Mouse (Mus musculus) CH12.LX (cell line): ENCODE results near the gene Rangrf.

Experiments used
- CTCF ChIP-seq, 2 experiments: IDR thresholded peaks in 1 of 2; conservative IDR thresholded peaks in 1 of 2; 2 replicates each; pipeline ENCODE4 v1.5.1; 2011 to 2012; ENCODE audit warnings: low read depth in 2 of 2, low read length in 2 of 2, improper control_type of control experiment in 1 of 2, inconsistent platforms in 1 of 2, mild to moderate bottlenecking in 1 of 2, moderate library complexity in 1 of 2
- E2F4 ChIP-seq: IDR thresholded peaks from 2 replicates; pipeline ENCODE4 v1.6.1; 2011; ENCODE audit warnings: low read depth, low read length, improper control_type of control experiment; ENCODE audit not compliant: insufficient replicate concordance
- ELF1 ChIP-seq: IDR thresholded peaks from 2 replicates; pipeline ENCODE4 v1.6.1; 2014; ENCODE audit warnings: low read depth, mild to moderate bottlenecking, inconsistent platforms, low read length, improper control_type of control experiment
- EP300 ChIP-seq: IDR thresholded peaks from 2 replicates; pipeline ENCODE4 v1.6.1; 2011; ENCODE audit warnings: low read length, improper control_type of control experiment
- MEF2A ChIP-seq: IDR thresholded peaks from 2 replicates; pipeline ENCODE4 v1.6.1; 2014; ENCODE audit warnings: low read depth, mild to moderate bottlenecking, inconsistent platforms, low read length, improper control_type of control experiment, borderline replicate concordance
- POLR2A ChIP-seq: IDR thresholded peaks from 2 replicates; pipeline ENCODE4 v1.6.1; 2011; ENCODE audit warnings: low read depth, mild to moderate bottlenecking, improper control_type of control experiment, low read length
- SIN3A ChIP-seq: IDR thresholded peaks from 2 replicates; pipeline ENCODE4 v1.6.1; 2012; ENCODE audit warnings: low read length, improper control_type of control experiment, inconsistent platforms
- TCF12 ChIP-seq: IDR thresholded peaks from 2 replicates; pipeline ENCODE4 v1.6.1; 2014; ENCODE audit warnings: low read depth, mild to moderate bottlenecking, inconsistent platforms, low read length, improper control_type of control experiment
- ZKSCAN1 ChIP-seq: IDR thresholded peaks from 2 replicates; pipeline ENCODE4 v1.6.1; 2012; ENCODE audit warnings: low read depth, inconsistent platforms, low read length, improper control_type of control experiment, borderline replicate concordance
- ZMIZ1 ChIP-seq: IDR thresholded peaks from 2 replicates; pipeline ENCODE4 v1.6.1; 2012; ENCODE audit warnings: low read depth, mild to moderate bottlenecking, inconsistent platforms, low read length, improper control_type of control experiment

DNA sequence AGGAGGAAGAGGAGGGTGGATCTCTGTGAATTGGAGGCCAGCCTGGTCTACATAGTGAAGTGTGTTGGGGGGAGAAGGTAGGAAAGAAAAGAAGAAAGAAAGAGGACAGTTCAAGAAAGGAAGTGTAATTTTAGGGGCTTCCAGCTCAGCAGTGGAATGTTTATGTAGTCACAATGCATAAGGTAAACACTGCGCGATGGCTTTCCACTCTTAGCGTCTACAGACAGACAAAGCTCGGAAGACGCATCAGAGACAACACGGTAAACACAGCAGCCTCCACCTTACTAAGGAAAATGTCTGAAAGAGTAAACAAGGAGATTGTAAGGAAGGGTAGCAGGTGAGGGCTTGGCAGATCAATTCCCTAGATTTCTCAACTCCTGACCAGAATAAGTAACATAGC lies 45.0 kb downstream of the Rangrf start:
- TF ChIP-seq CTCF (conservative IDR thresholded peaks at IDR 0.05 in 1 of 2, IDR thresholded peaks at IDR 0.05 in 1 of 2; ENCODE audit: low read depth in 2 of 2, low read length in 2 of 2) (no peak), TCF12 (no peak), ZMIZ1 (no peak), EP300 (no peak), MEF2A (no peak), E2F4 (no peak), ZKSCAN1 (no peak), POLR2A (no peak), ELF1 (no peak), SIN3A (no peak)
